Mouse (Mus musculus): ENCODE measurements around the gene Tmem240.

DNA sequence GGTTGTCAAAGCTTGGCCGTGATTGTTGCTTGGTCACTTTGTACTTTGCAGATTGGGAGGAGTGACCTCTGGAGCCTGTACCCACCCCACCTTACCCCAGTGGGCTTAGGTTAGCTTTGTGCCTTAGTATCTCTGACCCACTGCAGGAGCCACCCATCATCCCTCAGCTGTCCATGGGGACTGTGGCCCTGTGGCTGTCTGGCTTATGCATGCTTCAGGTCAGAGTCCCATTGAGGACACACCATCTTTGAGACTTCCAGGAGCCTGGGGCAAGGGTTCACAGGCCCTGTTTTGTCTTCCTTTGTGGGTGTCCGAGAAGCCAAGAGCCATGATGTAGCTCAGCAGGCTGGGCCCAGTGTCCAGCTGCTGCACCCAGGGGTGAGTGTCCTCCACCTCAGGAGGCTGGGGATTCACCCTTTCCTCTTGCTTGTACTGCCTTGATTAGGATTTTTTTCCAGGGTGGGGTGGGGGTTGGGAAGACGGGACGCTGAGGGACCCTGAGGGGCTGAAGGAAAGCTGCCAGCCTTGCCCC lies 39.0 kb upstream of the Tmem240 start:
- TF ChIP-seq CTCF (IDR thresholded peaks at IDR 0.05; ENCODE audit: insufficient read depth, low read depth, low read length) (no peak), POLR2A (IDR thresholded peaks at IDR 0.05; ENCODE audit: insufficient read depth, low read depth, low read length) (no peak)

Measured in olfactory bulb, adult 2 months (tissue).